Mouse (Mus musculus) spleen, adult 12 weeks (tissue): ENCODE data around the gene Mief1.

ENCODE experiments used
- DNase-seq: peaks from one replicate; pipeline ENCODE4 v3.0.0; 2022; ENCODE audit warnings: low spot score

Gene Mief1

GRCm38 (mm10) chr15:80263610-80264575, 30.1 kb downstream of the Mief1 start, which contains the start of gene Rps19bp1:
TSS of gene Rps19bp1 (minus strand) at chr15:80264315.
- DNase-seq, result peak; percentile 90

- peak; percentile 43 for DNase-seq
Measured at GRCm38 (mm10) chr15:80266281-80266680, 32.5 kb downstream of the Mief1 start.

DNA sequence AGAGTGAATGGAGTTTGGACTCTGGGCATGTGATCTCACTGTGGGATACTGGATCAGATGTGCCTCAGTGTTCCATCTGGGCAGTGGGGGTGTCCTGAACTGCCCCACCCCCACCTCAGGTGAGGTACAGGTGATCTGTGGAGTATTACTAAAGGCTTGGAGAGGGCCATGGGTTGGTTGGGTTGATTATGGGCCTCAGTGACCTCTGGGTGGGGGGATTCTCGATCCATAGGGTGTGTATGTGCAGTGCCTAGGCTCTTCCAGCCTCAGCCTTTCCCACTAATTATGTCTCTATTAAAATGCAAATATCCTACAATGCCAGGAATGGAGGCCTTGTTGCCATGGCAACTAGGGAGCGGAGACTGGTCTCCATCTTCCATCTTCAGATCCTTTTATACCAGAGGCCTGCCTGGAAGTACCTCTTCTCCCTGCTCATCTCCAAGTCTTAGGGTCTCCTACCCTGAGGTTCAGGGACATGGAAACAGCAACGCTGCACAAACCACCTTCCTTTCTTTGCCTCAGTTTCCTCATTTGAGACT, 38.1 kb downstream of the Mief1 start:
- no peak for DNase-seq

DNA sequence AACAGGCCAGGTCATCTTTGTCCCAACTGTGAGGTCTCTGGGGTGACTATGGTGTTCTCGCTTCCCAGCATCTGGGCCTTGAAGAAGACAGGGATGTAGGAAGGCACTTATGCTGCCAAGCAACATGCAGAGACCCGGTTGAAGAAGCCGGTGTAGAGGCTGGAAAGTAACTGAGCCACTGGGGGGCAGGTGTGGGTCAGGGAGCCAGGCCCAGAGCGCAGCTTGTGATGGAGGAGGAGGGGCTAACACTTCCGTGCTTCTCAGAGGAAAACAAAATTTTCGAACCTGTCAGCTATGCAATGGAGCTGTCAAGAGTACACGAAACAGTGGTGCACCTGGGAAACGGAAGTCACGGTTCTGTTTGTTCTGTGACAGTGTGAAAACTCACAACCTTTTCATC, 43.3 kb downstream of the Mief1 start:
- DNase-seq, result no peak

DNA sequence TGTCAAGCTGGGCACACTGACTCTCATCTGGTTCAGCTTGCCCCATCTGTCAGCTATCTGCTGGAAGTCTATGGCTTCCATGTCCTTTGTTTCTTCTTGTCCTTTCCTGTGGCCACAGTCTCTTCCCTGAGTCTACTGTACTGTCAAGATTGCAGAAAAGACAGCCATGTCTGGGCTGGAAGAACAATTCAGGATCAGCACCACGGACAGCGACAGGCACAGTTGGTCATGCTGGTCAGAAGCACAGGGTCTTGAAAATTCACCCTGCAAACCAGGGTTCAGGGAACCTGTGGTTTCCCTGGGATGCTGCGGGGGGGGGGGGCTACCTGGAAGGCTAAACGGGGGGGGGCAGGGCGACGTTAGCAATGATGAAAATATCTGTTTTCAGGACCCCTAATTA, 43.8 kb downstream of the Mief1 start:
- no peak for DNase-seq

DNA sequence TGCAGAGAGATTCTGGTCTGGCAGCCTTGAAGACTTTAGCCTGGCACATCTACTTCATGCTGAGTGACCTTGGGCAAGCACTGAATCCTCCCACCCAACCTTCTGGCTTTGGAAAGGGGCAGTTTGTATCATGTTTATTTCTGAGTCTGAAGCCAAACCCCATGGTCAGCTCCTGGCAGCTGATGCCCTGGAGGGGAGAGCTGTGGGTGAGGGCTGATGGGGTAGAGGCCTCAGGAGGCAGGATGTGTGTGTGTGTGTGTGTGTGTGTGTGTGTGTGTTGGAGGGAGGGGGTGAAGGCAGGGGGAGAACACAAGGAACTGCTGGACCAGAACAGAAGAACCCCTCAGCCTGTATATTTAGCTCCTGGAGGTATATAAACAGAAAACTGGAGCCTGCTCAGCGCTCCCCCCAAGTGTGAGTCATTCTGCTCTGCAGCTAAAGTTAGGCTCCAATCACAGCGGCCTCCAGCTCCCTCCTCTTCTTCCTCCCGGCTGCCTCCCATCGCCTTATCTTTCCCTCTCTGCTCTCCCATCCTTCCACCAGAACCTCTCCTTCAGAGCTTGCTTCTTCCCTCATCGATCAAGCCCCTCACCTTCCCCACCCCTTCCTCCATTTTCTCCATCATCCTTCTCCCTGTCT, 44.4 kb downstream of the Mief1 start:
- no peak for DNase-seq

- no peak for DNase-seq
Measured at GRCm38 (mm10) chr15:80279053-80279452, 45.2 kb downstream of the Mief1 start.

- DNase-seq, result peak; percentile 47
Measured at GRCm38 (mm10) chr15:80280646-80281045, 46.8 kb downstream of the Mief1 start.

DNA sequence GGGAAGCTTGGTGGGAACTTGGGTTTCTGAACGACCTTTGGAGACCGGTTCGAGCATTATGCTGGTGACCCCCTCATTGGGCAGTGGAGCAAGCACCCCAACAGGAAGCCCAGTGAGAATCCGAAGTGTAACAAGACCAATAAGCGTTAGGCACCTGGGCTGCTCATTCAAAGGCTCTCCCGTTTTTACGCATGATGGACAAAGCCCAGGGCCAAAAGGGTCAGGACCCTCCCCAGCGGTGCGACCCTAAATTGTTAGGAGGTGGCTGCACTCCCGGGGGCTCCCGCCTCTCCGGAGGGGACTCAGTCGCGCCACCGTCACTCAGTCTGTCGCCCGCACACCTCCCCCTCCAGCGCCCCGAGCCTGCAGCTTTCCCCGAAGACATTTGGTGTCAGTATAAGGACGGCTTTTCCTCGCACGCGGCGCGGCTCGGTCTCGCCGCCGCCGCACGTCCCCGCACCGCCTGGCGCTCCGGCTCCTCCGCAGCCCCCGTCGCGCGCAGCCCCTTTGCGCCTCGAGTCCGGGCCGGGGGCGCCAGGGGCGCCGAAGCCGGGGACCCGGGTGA, 53.1 kb downstream of the Mief1 start, which contains the start of gene Cacna1i:
Gene Cacna1i (plus strand): TSS at position 388 of the 565 bp plus-strand sequence.
- no peak for DNase-seq

DNA sequence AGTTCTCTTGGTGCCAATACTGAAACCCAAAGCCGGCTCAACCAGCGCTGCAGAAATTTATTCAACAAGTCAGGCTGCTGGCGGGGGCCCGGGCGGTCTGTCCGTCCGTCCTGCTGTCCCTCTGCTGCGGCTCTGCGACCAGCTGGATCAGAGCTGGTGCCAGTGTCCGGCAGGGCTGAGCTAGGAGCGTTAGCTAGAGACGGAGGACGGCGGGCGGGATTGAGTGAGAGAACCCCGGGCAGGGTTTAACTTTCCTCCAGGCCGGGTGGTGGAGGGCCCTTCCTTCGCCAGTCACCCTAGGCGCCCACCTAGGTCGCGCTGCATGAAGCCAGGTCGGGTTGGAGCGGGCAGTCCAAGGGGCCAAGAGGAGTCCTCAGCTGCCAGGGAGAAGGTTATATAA, 54.2 kb downstream of the Mief1 start:
- no peak for DNase-seq

DNA sequence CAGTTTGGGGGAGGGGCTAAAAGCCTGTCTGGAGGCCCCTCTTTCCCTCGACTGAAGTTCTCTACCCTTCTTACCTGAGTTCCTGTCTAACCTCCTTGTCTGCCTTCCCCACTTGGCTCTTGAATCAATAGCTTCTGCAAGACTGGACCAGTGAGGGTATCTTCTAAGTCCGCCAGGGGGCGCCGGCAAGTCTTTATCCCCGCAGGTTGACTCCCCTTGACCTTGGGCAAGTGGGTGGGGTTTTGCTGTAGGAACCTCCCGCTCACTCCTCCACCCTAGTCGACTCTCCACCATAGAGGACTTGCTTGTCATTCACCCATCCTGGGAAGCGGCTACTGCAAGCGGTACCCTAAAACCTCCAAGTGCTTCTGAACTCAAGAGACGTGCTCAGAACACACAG, 55.6 kb downstream of the Mief1 start:
- peak; percentile 64 for DNase-seq

GRCm38 (mm10) chr15:80297146-80297545, 63.3 kb downstream of the Mief1 start:
- DNase-seq, result no peak
